Mouse (Mus musculus) MEL (cell line): ENCODE data around the gene St6galnac3. TPM values are rescaled to one million over a fixed set of nuclear protein-coding genes. Genes with fewer than 3 reads are reported as not detected.

Source experiments
- DNase-seq: peaks from one replicate; pipeline ENCODE4 v3.0.0; 2011; ENCODE audit warnings: low read depth, low spot score
- H3K27ac ChIP-seq: 2 replicates; pipeline ENCODE4 v1.5.1; 2012; ENCODE audit warnings: low read depth, mild to moderate bottlenecking, control low read depth, low read length, moderate library complexity; ENCODE audit not compliant: control insufficient read depth
- H3K27me3 ChIP-seq, 2 experiments: fragments of 150-350 bp in 1 of 2; sonication (generic) in 1 of 2; 2 replicates each; pipeline ENCODE4 v1.6.1; 2012; ENCODE audit warnings: low read length in 2 of 2, mild to moderate bottlenecking in 2 of 2, improper control_type of control experiment in 1 of 2, moderate library complexity in 1 of 2; ENCODE audit not compliant: insufficient read depth in 2 of 2, control insufficient read depth in 1 of 2
- H3K36me3 ChIP-seq, 2 experiments: 2 replicates each; pipeline ENCODE4 v1.6.1; 2012 to 2014; ENCODE audit warnings: low read length in 2 of 2, improper control_type of control experiment in 1 of 2, inconsistent platforms in 1 of 2, mild to moderate bottlenecking in 1 of 2; ENCODE audit not compliant: insufficient read depth in 2 of 2, control insufficient read depth in 1 of 2
- H3K4me1 ChIP-seq, 2 experiments: fragments of 150-350 bp in 1 of 2; sonication (generic) in 1 of 2; 2 replicates each; pipeline ENCODE4 v1.6.1; 2012; ENCODE audit warnings: low read length in 2 of 2, improper control_type of control experiment in 1 of 2, mild to moderate bottlenecking in 1 of 2; ENCODE audit not compliant: insufficient read depth in 2 of 2, control insufficient read depth in 1 of 2
- H3K4me3 ChIP-seq, 2 experiments: fragments of 150-350 bp in 1 of 2; sonication (generic) in 1 of 2; 2 replicates each; pipeline ENCODE4 v1.5.1; 2012; ENCODE audit warnings: low read depth in 2 of 2, low read length in 2 of 2, mild to moderate bottlenecking in 2 of 2, moderate library complexity in 2 of 2, control low read depth in 1 of 2, improper control_type of control experiment in 1 of 2; ENCODE audit not compliant: control insufficient read depth in 1 of 2, insufficient read depth in 1 of 2
- H3K79me2 ChIP-seq: 2 replicates; pipeline ENCODE4 v1.6.1; 2012; ENCODE audit warnings: mild to moderate bottlenecking, low read length, moderate library complexity; ENCODE audit not compliant: control insufficient read depth, poor library complexity, insufficient read depth
- H3K9ac ChIP-seq: 2 replicates; pipeline ENCODE4 v1.6.1; 2012; ENCODE audit warnings: low read depth, mild to moderate bottlenecking, control low read depth, low read length, moderate library complexity; ENCODE audit not compliant: control insufficient read depth, poor library complexity, severe bottlenecking
- H3K9me3 ChIP-seq: fragments of 150-350 bp; sonication (generic); replicated peaks from 2 replicates; pipeline ENCODE4 v1.6.1; 2012; ENCODE audit warnings: mild to moderate bottlenecking, low read length, improper control_type of control experiment, moderate library complexity; ENCODE audit not compliant: insufficient read depth
- BHLHE40 ChIP-seq: IDR thresholded peaks from 2 replicates; pipeline ENCODE4 v1.6.1; 2012; ENCODE audit warnings: low read depth, mild to moderate bottlenecking, inconsistent platforms, low read length, improper control_type of control experiment, borderline replicate concordance
- CHD1 ChIP-seq: IDR thresholded peaks from 2 replicates; pipeline ENCODE4 v1.6.1; 2012; ENCODE audit warnings: low read depth, mild to moderate bottlenecking, inconsistent platforms, low read length, improper control_type of control experiment
- CHD2 ChIP-seq: IDR thresholded peaks from 2 replicates; pipeline ENCODE4 v1.6.1; 2011; ENCODE audit warnings: low read length, improper control_type of control experiment
- CTCF ChIP-seq, 3 experiments: IDR thresholded peaks in 2 of 3; conservative IDR thresholded peaks in 1 of 3; 2 replicates each; pipeline ENCODE4 v1.5.1; 2011 to 2012; ENCODE audit warnings: low read length in 3 of 3, low read depth in 2 of 3, mild to moderate bottlenecking in 2 of 3, improper control_type of control experiment in 1 of 3, inconsistent platforms in 1 of 3, mixed read lengths in 1 of 3, moderate library complexity in 1 of 3; ENCODE audit not compliant: control insufficient read depth in 1 of 3, insufficient read depth in 1 of 3, poor library complexity in 1 of 3, severe bottlenecking in 1 of 3
- ELF1 ChIP-seq: IDR thresholded peaks from 2 replicates; pipeline ENCODE4 v1.6.1; 2014; ENCODE audit warnings: low read depth, mild to moderate bottlenecking, inconsistent platforms, low read length, improper control_type of control experiment, moderate library complexity
- HCFC1 ChIP-seq: IDR thresholded peaks from 2 replicates; pipeline ENCODE4 v1.6.1; 2012; ENCODE audit warnings: low read depth, mild to moderate bottlenecking, inconsistent platforms, low read length, improper control_type of control experiment, moderate library complexity
- JUND ChIP-seq: IDR thresholded peaks from 2 replicates; pipeline ENCODE4 v1.6.1; 2011; ENCODE audit warnings: low read depth, mild to moderate bottlenecking, improper control_type of control experiment, low read length
- KAT2A ChIP-seq: conservative IDR thresholded peaks from 2 replicates; pipeline ENCODE4 v1.6.1; 2012; ENCODE audit warnings: low read depth, low read length, improper control_type of control experiment, inconsistent platforms
- MAX ChIP-seq: IDR thresholded peaks from 2 replicates; pipeline ENCODE4 v1.6.1; 2011; ENCODE audit warnings: low read length, improper control_type of control experiment
- MAZ ChIP-seq: IDR thresholded peaks from 2 replicates; pipeline ENCODE4 v1.6.1; 2012; ENCODE audit warnings: low read depth, mild to moderate bottlenecking, inconsistent platforms, low read length, improper control_type of control experiment
- MYB ChIP-seq: IDR thresholded peaks from 2 replicates; pipeline ENCODE4 v1.6.1; 2011; ENCODE audit warnings: mild to moderate bottlenecking, low read depth, low read length, improper control_type of control experiment
- NELFE ChIP-seq: IDR thresholded peaks from 2 replicates; pipeline ENCODE4 v1.6.1; 2011; ENCODE audit warnings: low read depth, low read length, improper control_type of control experiment
- NRF1 ChIP-seq: IDR thresholded peaks from 2 replicates; pipeline ENCODE4 v1.6.1; 2014; ENCODE audit warnings: low read depth, mild to moderate bottlenecking, inconsistent platforms, low read length, improper control_type of control experiment, moderate library complexity; ENCODE audit not compliant: poor library complexity, insufficient read depth, severe bottlenecking
- POLR2AphosphoS2 ChIP-seq: IDR thresholded peaks from 2 replicates; pipeline ENCODE4 v1.6.1; 2011; ENCODE audit warnings: low read length, improper control_type of control experiment
- RCOR1 ChIP-seq: IDR thresholded peaks from 2 replicates; pipeline ENCODE4 v1.6.1; 2012; ENCODE audit warnings: low read depth, mild to moderate bottlenecking, inconsistent platforms, low read length, improper control_type of control experiment
- SMC3 ChIP-seq: IDR thresholded peaks from 2 replicates; pipeline ENCODE4 v1.6.1; 2011; ENCODE audit warnings: low read depth, low read length, improper control_type of control experiment
- TAL1 ChIP-seq: IDR thresholded peaks from 2 replicates; pipeline ENCODE4 v1.6.1; 2012; ENCODE audit warnings: mild to moderate bottlenecking, inconsistent platforms, low read length, moderate library complexity, mixed read lengths
- USF1 ChIP-seq: IDR thresholded peaks from 2 replicates; pipeline ENCODE4 v1.6.1; 2014; ENCODE audit warnings: low read depth, mild to moderate bottlenecking, inconsistent platforms, low read length, improper control_type of control experiment, moderate library complexity
- USF2 ChIP-seq, 2 experiments: IDR thresholded peaks; 2 replicates each; pipeline ENCODE4 v1.6.1; 2011 to 2012; ENCODE audit warnings: improper control_type of control experiment in 2 of 2, low read length in 2 of 2, borderline replicate concordance in 1 of 2, inconsistent platforms in 1 of 2, low read depth in 1 of 2, mild to moderate bottlenecking in 1 of 2; ENCODE audit not compliant: insufficient read depth in 1 of 2
- ZC3H11A ChIP-seq: IDR thresholded peaks from 2 replicates; pipeline ENCODE4 v1.6.1; 2012; ENCODE audit warnings: low read depth, mild to moderate bottlenecking, inconsistent platforms, low read length, improper control_type of control experiment
- ZKSCAN1 ChIP-seq: IDR thresholded peaks from 2 replicates; pipeline ENCODE4 v1.6.1; 2012; ENCODE audit warnings: low read depth, mild to moderate bottlenecking, inconsistent platforms, low read length, improper control_type of control experiment, moderate library complexity
- polyA plus RNA-seq, 2 experiments: library from polyadenylated mRNA; stranded (reverse) in 1 of 2; unstranded in 1 of 2; fragments of >175 nt in 1 of 2; fragments of >200 nt in 1 of 2; gene quantifications; 2 replicates each; pipeline versions ENCODE4 v1.2.1 to v1.2.4; 2012; ENCODE audit warnings: low replicate concordance in 2 of 2, low read depth in 1 of 2; ENCODE audit not compliant: insufficient read length in 2 of 2, insufficient read depth in 1 of 2, missing spikeins in 1 of 2
- total RNA-seq: library from RNA; depleted of rRNA; stranded (reverse); fragments of 300-350 nt; gene quantifications from 2 replicates; pipeline ENCODE4 v1.2.3, GENCODE M21; 2012

The St6galnac3 gene
- total and polyA plus RNA-seq, 3 experiments, result 7.8 to 11.4 TPM; not detected in 1

DNA sequence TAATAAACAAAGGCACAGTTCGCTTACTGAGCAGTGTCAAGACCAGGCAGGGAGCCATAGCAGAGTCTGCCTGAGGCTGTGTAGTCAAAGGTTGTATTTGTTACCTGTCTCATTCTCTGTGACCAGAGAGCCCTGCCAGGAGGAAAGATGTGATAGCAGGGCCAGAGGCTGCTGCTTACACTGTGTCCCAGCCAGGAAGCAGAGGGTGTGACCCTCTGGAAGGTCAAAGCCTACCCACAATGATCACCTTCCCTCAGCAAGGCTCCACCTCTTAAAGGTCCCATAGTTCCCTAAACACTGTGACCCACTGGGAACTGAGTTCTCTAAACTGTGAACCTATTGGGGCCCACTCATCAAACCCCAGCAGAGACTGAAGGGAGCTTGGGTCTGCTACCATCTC is 368.9 kb downstream of the St6galnac3 start:
- Histone ChIP-seq H3K9ac (no peak overlapping the region), H3K79me2 (no peaks in the 10 kb centered on the region), H3K27ac (no peak overlapping the region), H3K4me3 (no peak overlapping the region), H3K4me1 (no peaks in the 10 kb centered on the region; a peak in 1 of 4 replicates), H3K36me3 (no peaks in the 10 kb centered on the region)
- DNase-seq, result no peak
- TF ChIP-seq CHD1 (no peak), KAT2A (no peak), TAL1 (no peak), BHLHE40 (no peak), MAZ (no peak), SMC3 (no peak), ZKSCAN1 (no peak), NRF1 (no peak), CTCF (IDR thresholded peaks at IDR 0.05 in 2 of 3, conservative IDR thresholded peaks at IDR 0.05 in 1 of 3; ENCODE audit: control insufficient read depth in 1 of 3, insufficient read depth in 1 of 3, low read depth in 2 of 3, low read length in 3 of 3, poor library complexity in 1 of 3, severe bottlenecking in 1 of 3) (no peak), NELFE (no peak), MAX (no peak), USF2 (IDR thresholded peaks at IDR 0.05; ENCODE audit: borderline replicate concordance in 1 of 2, insufficient read depth in 1 of 2, low read depth in 1 of 2, low read length in 2 of 2) (no peak), CHD2 (no peak), ELF1 (no peak), HCFC1 (no peak), ZC3H11A (no peak), JUND (no peak), MYB (no peak), RCOR1 (no peak), POLR2AphosphoS2 (no peak)
- TF ChIP-seq, all 39 proteins: peak for 0
- Histone ChIP-seq H3K9me3 (no peaks in the 10 kb centered on the region), H3K27me3 (no peaks in the 10 kb centered on the region)

DNA sequence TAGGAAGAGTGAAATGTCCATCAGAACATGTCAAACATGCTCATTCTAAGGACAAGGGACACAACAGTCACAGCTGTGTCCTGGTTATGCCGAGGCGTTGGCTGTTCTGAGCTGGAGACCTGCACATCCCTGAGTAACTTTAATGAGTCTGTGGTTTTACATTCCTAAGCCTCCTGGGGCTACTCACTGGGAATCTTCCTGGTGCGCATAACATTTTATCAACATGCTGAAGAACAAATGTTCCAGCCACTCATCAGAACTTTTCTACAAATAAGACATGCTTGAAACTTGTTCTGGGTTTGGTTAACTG is 370.0 kb downstream of the St6galnac3 start:
- H3K27me3 ChIP-seq, result no peaks in the 10 kb centered on the region
- H3K9me3 ChIP-seq, result no peaks in the 10 kb centered on the region
- H3K36me3 ChIP-seq, result no peaks in the 10 kb centered on the region
- no peaks in the 10 kb centered on the region; a peak in 1 of 4 replicates for H3K4me1 ChIP-seq
- H3K4me3 ChIP-seq, result no peak overlapping the region
- TF ChIP-seq USF1 (no peak), MAX (no peak), POLR2AphosphoS2 (no peak), CHD2 (no peak), USF2 (IDR thresholded peaks at IDR 0.05; ENCODE audit: borderline replicate concordance in 1 of 2, insufficient read depth in 1 of 2, low read depth in 1 of 2, low read length in 2 of 2) (no peak), SMC3 (no peak)
- no peak for DNase-seq
- no peak overlapping the region for H3K9ac ChIP-seq
- H3K27ac ChIP-seq, result no peak overlapping the region
- no peaks in the 10 kb centered on the region for H3K79me2 ChIP-seq
